Mouse (Mus musculus) adrenal gland, adult 8-10 months (tissue): ENCODE data around the gene Tpx2. TPM values are rescaled to one million over a fixed set of nuclear protein-coding genes. Genes with fewer than 3 reads are reported as not detected.

Experiments used
- DNase-seq: peaks from one replicate; pipeline ENCODE4 v3.0.0; 2022
- total RNA-seq, 4 experiments: library from RNA; stranded (reverse); gene quantifications; 2 replicates each; pipeline ENCODE4 v1.2.4; 2022

The Tpx2 gene
- total RNA-seq, 4 experiments from 2014 or later: 1.9 to 2.1 (median 1.9) TPM

GRCm38 (mm10) chr2:152820369-152820768 lies 27.4 kb upstream of the Tpx2 start:
- peak; percentile 68 for DNase-seq

DNA sequence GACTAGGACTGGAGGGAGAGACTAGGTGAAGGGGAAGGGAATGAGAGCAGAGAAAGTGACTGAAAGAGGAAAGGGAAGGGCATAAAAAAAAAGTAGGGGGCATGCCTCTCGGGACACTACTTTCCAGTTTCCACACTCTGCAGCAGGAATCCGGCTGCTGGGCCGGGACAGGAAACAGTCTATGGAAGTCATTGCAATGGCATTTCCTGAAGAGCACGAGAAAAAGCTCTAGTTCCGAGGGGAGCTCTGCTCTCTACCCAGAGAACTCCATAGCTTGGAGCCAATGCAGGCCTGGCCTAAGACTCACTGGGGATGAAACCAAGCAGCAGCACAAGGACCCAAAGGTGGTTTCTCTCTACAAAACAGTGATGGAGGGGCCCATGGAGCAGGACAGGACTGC lies 26.7 kb upstream of the Tpx2 start:
- no peak for DNase-seq

GRCm38 (mm10) chr2:152821566-152821965 lies 26.2 kb upstream of the Tpx2 start:
- DNase-seq: no peak

DNA sequence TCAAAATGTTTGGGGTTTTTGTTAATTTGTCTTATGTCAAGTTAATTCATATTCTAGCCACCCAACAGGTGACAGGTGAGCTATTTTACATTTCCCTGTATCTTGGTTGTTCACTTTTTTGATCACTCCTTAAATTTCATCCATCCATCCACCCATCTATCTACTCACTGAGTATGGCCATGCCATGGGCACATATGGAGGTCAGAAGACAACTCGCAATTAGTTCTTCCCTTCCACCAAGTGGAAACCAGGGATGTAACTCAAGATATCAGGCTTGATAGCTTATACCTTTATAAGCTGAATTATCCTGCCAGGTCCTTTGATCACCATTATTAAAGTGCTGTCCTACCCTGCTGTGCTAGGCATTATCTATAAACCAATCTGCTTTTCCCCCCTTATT lies 24.0 kb upstream of the Tpx2 start:
- DNase-seq: no peak

DNA sequence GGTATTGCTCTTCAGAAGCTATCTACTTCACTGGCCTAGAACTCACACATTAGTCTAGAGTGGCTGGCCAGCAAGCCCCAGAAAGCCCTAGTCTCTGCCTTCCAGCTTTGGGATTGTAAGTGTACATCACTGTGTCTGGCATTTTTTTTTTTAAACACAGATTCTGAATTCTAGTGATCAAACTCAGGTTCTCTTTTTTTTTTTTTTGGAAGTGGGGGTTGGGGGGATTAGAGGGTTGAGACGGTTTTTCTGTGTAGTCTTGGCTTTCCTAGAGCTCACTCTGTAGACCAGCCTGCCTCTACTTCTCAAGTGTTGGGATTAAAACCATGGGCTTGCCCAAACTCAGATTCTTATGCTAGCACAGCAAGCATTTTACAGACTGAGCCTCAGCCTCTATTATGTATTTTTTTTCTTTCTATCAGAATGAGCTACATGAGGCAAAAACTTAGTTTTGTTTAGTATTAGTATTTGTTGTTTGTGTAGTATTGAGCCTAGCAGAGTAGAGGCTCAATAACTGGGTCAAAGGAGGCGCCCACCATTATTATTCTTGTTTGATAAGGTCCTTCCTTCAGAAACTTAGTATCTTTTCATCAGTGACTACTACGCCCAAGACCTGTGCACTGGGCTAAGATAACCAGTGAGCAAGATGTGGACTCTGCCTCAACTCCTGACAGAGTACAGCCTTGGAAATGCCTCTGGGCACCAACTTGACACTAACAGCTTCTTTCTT lies 23.2 kb upstream of the Tpx2 start:
- DNase-seq: no peak

- DNase-seq: no peak
Measured at GRCm38 (mm10) chr2:152825168-152825697, 22.5 kb upstream of the Tpx2 start.

DNA sequence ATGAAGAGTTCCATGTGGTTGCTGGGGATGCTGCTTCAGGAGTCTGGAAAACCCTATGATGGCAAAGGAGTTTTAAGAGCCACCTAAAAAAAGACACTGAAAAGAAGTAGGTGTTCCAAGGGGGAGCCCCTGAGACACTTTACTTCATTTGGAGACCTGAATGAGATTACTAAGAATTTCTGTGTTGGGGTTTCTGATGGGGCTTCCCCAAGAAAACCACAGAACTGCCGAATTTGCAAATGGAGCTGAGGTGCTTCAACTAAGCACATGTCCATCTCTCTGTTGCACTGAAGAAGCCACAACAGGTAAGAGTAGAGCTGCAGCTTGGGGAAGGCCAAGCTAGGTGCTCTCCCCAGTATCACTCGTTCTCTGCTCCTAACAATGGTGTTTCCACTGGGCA lies 22.1 kb upstream of the Tpx2 start:
- DNase-seq: no peak

GRCm38 (mm10) chr2:152826481-152826880 lies 21.3 kb upstream of the Tpx2 start:
- DNase-seq: no peak

GRCm38 (mm10) chr2:152827321-152828010 lies 20.3 kb upstream of the Tpx2 start:
- no peak for DNase-seq

DNA sequence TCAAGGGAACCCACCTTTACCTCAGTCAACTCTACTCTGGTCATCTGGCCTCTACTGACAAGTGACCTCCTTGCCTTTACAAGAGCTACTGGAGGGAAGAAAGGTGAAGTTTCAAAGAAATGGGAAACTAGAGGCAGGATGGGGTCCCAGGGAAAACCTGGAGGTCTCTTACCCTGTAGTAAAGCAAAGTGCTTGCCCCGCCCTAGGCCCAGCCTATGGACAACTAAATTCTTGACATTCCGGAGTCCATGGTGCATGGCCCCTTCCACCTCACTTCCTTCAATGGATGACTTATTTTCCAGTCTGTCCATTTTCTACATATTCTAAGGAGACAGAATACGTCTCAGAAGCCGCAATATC lies 19.8 kb upstream of the Tpx2 start:
- DNase-seq: no peak

DNA sequence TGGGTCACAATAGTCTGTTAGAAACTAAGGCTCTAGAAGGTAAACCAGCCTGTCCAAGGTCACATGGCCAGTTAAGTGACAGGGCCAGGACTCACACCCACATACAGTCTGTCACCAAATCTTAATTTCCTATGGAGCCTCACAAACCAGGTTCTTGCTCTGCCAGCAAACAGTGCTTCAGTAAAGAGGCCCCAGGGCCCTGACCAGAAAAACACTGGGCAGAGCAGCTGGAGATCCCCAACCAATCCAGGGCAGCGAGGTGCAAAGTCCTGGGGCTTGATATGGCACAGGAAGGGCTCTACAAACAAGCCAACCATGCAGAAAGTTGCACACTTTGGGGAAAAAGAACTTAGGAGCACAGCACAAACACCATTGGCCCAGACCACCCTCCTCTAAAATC lies 19.2 kb upstream of the Tpx2 start:
- no peak for DNase-seq

DNA sequence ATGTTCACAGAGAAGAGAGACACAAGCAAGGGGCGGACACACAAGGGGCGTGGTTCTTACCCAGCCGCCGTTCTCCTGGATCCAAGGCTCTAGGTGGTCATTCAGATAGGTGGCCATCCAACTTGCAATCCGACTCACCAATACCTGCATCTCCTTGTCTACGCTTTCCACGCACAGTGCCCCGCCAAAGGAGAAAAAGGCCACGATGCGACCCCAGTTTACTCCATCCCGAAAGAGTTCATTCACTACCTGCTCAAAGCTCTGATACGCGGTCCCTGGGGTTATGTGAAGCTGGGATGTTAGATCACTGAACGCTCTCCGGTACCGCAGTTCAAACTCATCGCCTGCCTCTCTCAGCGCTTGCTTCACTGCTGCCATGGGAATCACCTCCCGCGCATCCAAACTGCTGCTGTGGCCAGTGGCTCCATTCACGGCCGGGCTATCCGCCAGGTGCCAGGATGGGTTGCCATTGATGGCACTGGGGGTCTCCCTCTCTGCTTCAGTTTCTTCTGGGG lies 18.3 kb upstream of the Tpx2 start:
- no peak for DNase-seq

DNA sequence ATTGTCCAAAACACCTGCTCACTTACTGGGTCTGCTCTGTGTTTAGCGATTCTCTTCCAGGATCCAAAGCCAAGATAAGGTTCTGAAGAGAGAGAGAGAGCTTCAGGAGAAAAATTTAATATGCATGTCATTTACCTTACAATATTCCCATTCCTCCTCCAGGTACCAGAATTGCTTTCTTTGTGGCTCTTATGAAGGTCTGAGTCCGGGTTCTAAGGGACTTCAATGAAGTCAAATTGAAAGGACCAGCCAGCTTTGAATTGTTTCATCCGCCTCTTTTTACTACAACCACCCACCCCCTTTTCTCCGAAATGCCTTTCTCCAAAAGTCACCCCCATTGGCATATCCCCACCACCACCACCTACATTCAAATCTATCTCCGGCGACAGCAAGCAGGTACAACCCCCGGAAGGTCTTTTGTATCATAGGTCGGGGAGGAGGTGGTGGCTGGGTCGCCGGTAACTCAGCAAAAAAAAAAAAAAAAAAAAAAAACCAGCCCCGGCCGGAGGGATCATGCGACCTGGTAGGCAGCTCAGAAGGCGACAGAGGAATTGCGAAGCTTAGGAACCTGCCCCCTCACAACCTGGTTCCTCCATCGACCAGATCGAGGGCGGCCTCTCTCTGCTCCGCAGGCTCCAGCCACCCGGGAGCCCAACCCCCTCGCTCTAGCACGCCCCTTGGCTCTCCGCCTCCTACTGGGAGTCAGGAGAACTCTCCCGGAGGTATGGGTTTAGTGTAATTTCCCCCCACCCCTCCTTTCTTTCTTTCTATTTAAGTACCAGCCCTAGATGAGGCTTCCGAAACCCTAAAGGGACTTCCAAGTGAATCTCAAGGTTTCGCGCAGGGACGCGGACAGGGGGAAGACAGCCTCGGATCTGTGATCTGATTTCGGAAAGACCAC lies 17.5 kb upstream of the Tpx2 start:
- peak; percentile 87 for DNase-seq

GRCm38 (mm10) chr2:152831019-152831878 lies 16.5 kb upstream of the Tpx2 start, which contains the start of gene Bcl2l1:
Gene Bcl2l1 (minus strand): TSS chr2:152831728.
- peak; percentile 97 for DNase-seq

GRCm38 (mm10) chr2:152839256-152839655 lies 8.5 kb upstream of the Tpx2 start:
- no peak for DNase-seq

DNA sequence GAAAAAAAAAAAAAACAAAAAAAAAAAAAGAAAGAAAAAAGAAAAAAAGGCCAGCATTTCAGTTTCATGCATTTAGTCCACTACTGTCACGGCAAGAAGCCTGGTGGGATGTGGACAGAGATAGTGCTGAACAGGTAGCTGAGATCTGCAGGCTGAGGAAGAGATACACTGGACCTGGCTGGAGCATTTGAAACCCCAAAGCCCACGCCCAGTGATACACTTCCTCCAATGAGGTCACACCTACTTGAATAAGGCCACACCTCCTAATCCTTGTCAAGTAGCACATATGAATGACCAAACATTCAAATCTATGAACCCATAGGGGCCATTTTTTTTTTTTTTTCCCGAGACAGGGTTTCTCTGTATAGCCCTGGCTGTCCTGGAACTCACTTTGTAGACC lies 5.0 kb upstream of the Tpx2 start:
- no peak for DNase-seq

GRCm38 (mm10) chr2:152847057-152847814 lies 528 bp upstream of the Tpx2 start:
- DNase-seq: no peak

- no peak for DNase-seq
Measured at GRCm38 (mm10) chr2:152848466-152848865, 702 bp downstream of the Tpx2 start.

- DNase-seq: no peak
Measured at GRCm38 (mm10) chr2:152859501-152859900, 11.7 kb downstream of the Tpx2 start.

DNA sequence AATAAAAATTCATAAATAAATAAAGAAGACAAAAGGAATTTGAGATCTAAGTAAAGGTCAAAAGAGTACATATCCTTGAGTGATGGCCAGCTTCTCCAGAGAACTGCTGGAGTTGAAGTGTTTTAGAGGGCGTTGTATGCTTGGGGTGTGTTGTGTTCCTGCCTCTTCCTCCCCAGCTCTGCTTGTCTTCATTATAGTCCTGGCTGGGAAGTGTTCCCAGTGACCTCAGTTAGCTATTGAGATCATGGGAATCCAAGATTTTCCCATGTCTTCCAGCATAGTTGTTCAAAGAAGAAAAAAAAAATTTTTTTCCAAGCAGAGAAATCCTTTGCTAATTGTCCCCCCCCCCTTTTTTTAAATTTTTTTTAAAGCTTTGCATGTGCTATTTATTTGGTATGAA lies 14.1 kb downstream of the Tpx2 start:
- DNase-seq: no peak

GRCm38 (mm10) chr2:152862638-152863037 lies 14.9 kb downstream of the Tpx2 start:
- no peak for DNase-seq
